Mouse (Mus musculus): ENCODE results near the gene 4933424G06Rik.
A peak's percentile ranks its signal among the peaks of the same experiment; 100 is the strongest.

Gene 4933424G06Rik

DNA sequence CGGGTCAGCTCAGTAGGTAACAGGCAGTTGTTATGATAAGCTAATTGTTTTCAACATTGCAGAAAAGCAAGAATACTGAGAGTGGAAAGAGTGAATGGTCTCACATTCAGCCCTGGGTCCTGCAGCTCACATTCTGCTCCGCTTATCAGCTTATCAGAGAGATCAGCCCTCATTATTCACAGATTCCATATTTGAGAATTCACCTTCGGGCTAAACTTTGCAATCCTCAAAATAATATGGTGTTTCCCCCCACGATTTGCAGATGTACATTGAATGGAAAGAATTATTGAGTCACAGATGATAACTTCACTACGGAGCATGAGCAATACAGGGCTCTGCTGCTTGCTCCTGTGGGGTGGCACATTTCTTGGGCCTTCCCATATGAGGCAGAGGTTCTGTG, 58.8 kb downstream of the 4933424G06Rik start:
- no peak for DNase-seq (ENCODE audit: low read depth, low spot score)

- no peak for DNase-seq (ENCODE audit: low read depth, low spot score)
These were observed 60.0 kb downstream of the 4933424G06Rik start for GRCm38 (mm10) chr1:36769951-36770350.

DNA sequence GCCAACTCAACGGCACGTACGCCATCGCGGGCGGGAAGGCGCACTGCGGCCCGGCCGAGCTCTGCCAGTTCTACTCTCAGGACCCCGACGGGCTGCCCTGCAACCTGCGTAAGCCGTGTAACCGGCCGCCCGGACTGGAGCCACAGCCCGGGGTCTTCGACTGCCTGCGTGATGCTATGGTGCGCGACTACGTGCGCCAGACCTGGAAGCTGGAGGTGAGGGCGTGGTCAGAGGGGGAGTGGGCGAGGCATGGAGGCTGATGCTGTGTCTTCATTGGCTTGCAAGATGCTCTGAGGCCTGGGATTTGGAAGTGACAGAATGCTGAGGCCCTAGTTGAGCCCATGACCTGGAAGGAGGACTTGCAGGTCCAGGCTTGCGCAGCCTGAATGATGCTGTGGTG, 61.0 kb downstream of the 4933424G06Rik start:
- DNase-seq (ENCODE audit: low read depth, low spot score): no peak

DNA sequence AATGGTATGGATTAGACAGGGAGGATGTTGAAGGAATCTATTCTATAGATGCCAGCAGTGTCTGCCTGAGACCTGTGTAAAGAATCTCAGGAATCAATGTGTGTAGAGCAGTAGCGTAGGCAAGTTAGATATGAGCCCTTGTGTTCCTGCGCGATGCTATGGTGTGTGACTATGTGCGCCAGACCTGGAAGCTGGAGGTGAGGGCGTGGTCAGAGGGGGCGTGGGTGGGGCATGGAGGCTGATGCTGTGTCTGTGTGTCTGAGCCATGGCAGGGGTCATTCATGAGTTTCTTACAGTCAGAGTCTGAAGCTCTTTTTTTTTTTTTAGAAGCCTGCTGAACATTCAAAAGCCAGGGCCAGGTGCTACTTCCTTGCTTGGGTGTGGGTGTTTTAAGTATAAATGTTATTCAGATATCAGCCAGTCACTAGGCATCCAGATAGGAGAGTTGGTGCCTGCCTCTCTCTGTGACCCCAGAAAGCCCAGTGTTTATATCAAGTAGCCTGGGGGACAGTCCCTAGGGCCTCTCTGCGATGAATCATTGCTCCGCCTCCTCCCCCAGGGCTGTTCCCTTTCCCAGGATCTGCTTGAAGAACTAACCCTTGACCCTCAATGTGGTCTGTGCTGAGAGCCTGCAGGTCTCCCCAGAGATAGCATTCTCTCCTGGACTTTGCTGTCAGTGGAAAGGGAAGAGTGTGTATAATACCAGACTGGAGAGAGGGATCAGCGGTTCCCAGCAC, 62.4 kb downstream of the 4933424G06Rik start:
- no peak for DNase-seq (ENCODE audit: low read depth, low spot score)

- no peak for DNase-seq (ENCODE audit: low read depth, low spot score)
These were observed 70.8 kb downstream of the 4933424G06Rik start for GRCm38 (mm10) chr1:36780793-36781192.

DNA sequence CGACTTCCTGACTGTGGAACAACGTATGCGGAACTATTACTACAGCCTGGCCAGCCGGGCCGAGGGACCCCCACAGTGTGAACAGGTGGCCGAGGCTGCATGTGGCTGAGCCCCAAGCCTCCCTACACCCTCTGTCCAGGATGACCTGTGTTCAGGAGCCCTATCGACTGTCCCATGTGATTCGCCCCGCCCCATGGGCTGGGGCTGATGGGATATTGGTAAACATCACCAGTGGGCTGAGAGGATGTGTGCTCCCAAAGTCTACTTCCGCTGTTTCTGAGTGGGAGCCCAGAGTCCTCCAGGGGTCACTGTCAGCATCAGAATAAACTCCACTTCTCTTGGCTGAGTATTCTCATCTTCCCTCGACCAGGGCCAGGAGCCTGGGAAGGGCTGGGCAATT, 72.5 kb downstream of the 4933424G06Rik start:
- no peak for DNase-seq (ENCODE audit: low read depth, low spot score)

DNA sequence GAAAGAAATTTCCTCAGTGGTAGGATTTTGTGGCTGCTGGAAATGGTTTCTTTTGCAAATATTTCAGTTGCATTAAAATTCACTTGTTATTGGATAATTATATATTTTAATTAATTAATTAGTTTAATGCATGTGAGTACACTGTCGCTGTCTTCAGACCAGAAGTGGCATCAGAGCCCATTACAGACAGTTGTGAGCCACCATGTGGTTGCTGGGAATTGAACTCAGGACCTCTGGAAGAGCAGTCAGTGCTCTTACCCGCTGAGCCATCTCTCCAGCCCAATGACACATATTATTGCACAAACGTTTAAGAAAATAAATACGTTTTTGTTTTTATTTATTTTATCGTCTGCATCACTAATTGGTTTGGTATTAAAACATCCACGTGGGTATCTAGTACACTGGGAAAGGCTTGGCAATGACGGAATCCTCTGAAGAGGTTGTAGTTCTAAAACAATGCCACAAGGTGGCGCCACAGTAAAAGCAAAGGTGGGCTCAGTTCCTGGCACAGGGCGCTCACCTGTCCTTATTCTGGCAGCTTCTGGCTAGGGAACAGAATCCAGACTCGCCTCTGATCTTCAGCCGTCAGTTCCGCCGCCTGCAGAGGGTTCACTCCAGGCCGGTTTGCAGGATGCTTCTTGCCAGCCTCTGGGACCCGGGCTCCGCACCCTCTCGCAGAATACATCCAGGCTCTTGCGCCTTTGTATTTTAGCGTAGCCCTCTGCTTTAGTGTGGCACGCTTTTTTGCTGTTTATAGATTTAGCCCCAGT, 74.6 kb downstream of the 4933424G06Rik start:
- peak; percentile 58 for DNase-seq (ENCODE audit: low read depth, low spot score)

DNA sequence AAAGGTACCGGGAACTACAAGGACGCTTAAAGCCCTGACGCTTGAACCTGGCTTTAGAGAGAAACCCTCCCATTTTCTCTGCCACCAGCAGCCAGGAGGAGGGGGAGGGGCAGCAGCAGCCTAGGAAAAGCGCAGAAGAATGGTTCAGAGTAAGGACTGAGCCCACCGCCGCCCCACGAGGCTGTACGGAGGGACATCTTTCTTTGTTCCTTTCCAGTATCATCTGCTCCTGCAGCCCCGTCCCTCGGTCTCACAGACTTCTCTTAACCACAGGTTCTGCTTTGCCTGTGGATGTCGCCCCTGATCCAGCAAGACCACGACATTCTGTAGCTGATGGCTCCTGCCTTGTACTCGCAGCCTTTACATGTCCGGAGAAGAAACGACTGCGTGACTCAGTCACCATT, 75.3 kb downstream of the 4933424G06Rik start:
- DNase-seq (ENCODE audit: low read depth, low spot score): no peak

DNA sequence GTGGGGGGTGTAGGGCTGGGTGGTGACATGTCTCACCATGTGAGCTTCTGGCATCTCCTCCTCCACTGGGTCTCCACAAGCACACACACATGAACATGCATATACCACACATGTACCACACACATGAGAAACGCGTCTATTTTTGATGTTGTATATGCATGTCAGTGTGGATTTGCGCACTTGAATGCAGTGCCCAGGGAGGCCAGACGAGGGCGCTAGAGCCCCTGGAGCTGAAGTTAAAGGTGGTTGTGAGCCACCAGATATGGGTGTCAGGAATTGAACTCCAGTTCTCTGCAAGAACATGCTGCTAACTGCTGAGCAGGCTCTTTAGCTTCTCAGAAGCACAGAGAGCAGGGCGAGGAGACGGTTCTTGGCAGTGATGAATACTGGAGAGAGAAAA, 76.4 kb downstream of the 4933424G06Rik start:
- no peak for DNase-seq (ENCODE audit: low read depth, low spot score)

DNA sequence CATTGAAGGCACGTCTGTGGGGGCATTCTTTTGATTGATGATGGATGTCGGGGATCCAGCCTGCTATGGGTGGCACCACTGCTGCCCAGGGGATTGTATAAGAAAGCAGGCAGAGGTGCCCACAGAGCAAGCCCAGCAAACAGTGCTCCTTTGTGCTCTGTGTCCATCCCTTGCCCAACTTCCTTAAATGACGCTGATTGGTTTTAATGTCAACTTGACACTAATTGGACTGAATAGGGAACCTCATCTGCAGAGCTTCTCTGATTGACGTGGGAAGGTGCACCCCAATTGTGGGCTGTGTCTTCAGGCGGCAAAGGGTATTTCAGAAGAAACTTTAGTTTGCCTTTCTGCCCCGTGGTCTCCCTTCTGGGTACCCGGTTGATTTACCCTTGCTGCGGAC, 79.5 kb downstream of the 4933424G06Rik start:
- no peak for DNase-seq (ENCODE audit: low read depth, low spot score)

- DNase-seq (ENCODE audit: low read depth, low spot score): no peak
These were observed 86.8 kb downstream of the 4933424G06Rik start for GRCm38 (mm10) chr1:36796711-36797110.

- no peak for DNase-seq (ENCODE audit: low read depth, low spot score)
These were observed 87.5 kb downstream of the 4933424G06Rik start for GRCm38 (mm10) chr1:36797481-36797880.

GRCm38 (mm10) chr1:36800379-36801011, 90.5 kb downstream of the 4933424G06Rik start:
- no peak for DNase-seq (ENCODE audit: low read depth, low spot score)

DNA sequence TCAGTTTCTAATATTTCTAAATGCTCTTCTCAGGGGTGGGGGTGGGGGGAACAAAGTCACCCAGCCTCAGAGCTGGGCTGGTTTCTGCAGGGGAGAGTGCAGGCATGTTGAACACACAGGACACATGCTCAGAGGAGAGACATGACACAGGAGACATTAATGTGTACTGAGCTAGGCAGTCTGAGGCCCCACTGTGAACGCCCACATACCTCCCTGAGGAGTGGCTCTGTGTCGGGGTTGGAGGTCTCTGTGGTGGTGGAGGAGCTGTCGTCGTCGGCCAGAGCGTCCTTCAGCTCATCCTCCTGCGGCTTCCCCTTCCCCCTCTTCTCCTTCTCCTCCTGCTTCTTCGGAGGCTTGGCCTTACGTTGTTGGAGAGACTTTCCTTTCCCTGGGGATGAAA, 94.3 kb downstream of the 4933424G06Rik start:
- DNase-seq (ENCODE audit: low read depth, low spot score): no peak

- DNase-seq (ENCODE audit: low read depth, low spot score): no peak
These were observed 94.9 kb downstream of the 4933424G06Rik start for GRCm38 (mm10) chr1:36804833-36805232.

DNA sequence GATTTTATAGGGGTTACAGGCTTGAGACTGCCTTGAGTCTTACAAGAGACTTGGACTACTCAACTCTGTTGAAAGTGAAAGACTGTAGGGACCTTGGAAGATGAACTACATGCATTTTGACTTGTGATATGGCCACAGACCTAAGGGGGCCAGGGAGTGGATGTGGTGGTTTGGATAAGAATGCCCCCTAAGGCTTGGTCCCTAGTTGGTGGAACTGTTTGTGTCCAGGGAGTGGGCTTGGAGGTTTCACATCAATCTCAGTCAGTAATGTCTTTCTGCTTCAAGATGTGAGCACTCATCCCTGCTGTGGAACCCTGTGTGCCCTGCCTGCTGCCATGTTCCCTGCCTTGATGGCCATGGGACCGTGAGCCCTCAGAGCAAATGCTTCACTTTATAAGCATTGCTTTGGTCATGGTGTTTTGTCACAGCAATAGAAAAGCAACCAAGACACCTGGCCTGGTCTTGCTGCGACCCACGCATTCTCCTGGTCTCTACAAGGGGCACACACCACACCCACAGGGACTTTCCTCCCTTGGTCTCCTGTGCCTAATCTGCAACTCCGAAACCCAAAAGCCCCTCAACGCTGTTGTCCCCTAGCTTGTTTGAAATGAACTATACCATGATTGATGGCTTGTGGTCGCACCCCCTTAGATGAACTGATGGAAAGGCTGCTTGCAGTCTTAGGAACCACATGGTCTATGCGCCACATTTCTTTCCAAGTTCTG, 96.4 kb downstream of the 4933424G06Rik start:
- DNase-seq (ENCODE audit: low read depth, low spot score): no peak

GRCm38 (mm10) chr1:36807086-36807485, 97.1 kb downstream of the 4933424G06Rik start:
- no peak for DNase-seq (ENCODE audit: low read depth, low spot score)

Measured in c-Kit-negative CD71-positive TER-119-positive erythroid progenitor cells, embryonic 14.5 days (primary cell).